Mouse (Mus musculus): ENCODE measurements around the gene Gm49405. TPM values are rescaled to one million over a fixed set of nuclear protein-coding genes. Genes with fewer than 3 reads are reported as not detected.

The Gm49405 gene
- polyA plus RNA-seq, 1 experiment from 2014 or later = 2.5 TPM

DNA sequence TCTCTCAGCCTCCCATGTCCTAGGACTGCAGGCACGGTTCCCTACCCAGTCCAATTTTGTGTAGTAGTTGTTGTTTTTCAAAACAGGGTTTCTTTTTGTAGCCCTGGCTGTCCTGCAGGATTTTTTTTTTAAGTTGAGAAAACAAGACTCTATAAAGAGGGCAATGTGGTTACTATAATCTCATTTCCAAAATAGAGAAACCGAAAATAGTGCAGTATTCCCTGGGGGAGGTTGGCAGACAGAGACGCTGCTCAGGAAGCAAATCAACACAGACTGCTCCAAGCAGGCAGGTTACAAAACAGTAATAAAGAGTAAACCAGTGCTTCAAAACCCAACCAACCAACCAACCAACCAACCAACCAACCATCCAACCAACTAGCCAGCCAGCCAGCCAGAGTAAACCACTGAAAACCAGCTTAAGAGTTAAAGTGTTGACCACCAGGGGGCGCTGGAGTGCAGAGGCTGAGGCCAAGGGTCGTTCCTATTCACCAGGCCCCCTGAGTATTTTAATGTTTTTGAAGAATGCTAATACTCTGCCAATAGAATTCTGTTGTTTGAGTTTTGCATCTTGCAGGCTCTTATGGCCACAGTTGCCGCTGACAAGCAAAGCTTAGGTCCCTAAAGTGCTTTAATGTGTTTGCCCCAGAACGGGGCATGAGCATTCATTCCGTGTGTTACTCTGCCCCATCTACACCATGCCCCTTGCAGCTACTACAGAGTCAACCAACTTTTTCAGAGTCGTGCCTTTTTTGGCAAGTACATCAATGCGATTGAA lies 51.5 kb downstream of the Gm49405 start:
- Histone ChIP-seq H3K4me3 (ENCODE audit: low read depth, low read length) (no peak overlapping the region), H3K27me3 (ENCODE audit: control insufficient read depth, insufficient read depth, low read length) (no peaks in the 10 kb centered on the region), H3K27ac (ENCODE audit: low read depth, low read length) (no peak overlapping the region), H3K9ac (ENCODE audit: low read depth, low read length) (no peak overlapping the region), H3K9me3 (replicated peaks; ENCODE audit: control insufficient read depth, low read length) (no peaks in the 10 kb centered on the region), H3K4me2 (no peak overlapping the region), H3K4me1 (ENCODE audit: control insufficient read depth, insufficient read depth, low read length) (peaks cover 11% of the 10 kb centered on the region; the same call in 1 of the 2 replicates), H3K36me3 (ENCODE audit: control insufficient read depth, insufficient read depth, low read length) (no peaks in the 10 kb centered on the region)
- 51% methylated on average over 10 of the region's 10 CpGs for WGBS (ENCODE audit: insufficient replicate concordance)
- no peak for ATAC-seq (replicated peaks; ENCODE audit: insufficient number of reproducible peaks, low FRiP score, low TSS enrichment)

GRCm38 (mm10) chr19:4052516-4053030 lies 52.1 kb downstream of the Gm49405 start:
- 75% methylated on average over 5 of the region's 5 CpGs for WGBS (ENCODE audit: insufficient replicate concordance)
- Histone ChIP-seq H3K27me3 (ENCODE audit: control insufficient read depth, insufficient read depth, low read length) (no peaks in the 10 kb centered on the region), H3K36me3 (ENCODE audit: control insufficient read depth, insufficient read depth, low read length) (no peaks in the 10 kb centered on the region), H3K4me1 (ENCODE audit: control insufficient read depth, insufficient read depth, low read length) (peaks cover 11% of the 10 kb centered on the region; the same call in 1 of the 2 replicates), H3K4me2 (no peak overlapping the region), H3K9ac (ENCODE audit: low read depth, low read length) (no peak overlapping the region; the same call in 1 of the 2 replicates), H3K27ac (ENCODE audit: low read depth, low read length) (no peak overlapping the region), H3K9me3 (replicated peaks; ENCODE audit: control insufficient read depth, low read length) (no peaks in the 10 kb centered on the region), H3K4me3 (ENCODE audit: low read depth, low read length) (no peak overlapping the region)
- ATAC-seq (replicated peaks; ENCODE audit: insufficient number of reproducible peaks, low FRiP score, low TSS enrichment) = no peak

- ATAC-seq (replicated peaks; ENCODE audit: insufficient number of reproducible peaks, low FRiP score, low TSS enrichment) = no peak
These were observed 54.2 kb downstream of the Gm49405 start for GRCm38 (mm10) chr19:4054613-4055012.

More at GRCm38 (mm10) chr19:4054613-4055012, 54.2 kb downstream of the Gm49405 start:
- Histone ChIP-seq H3K9ac (ENCODE audit: low read depth, low read length) (no peak overlapping the region), H3K4me1 (ENCODE audit: control insufficient read depth, insufficient read depth, low read length) (peaks cover 11% of the 10 kb centered on the region; the same call in 1 of the 2 replicates), H3K36me3 (ENCODE audit: control insufficient read depth, insufficient read depth, low read length) (no peaks in the 10 kb centered on the region), H3K27ac (ENCODE audit: low read depth, low read length) (no peak overlapping the region), H3K4me3 (ENCODE audit: low read depth, low read length) (no peak overlapping the region), H3K4me2 (no peak overlapping the region), H3K27me3 (ENCODE audit: control insufficient read depth, insufficient read depth, low read length) (no peaks in the 10 kb centered on the region), H3K9me3 (replicated peaks; ENCODE audit: control insufficient read depth, low read length) (no peaks in the 10 kb centered on the region)
- WGBS (ENCODE audit: insufficient replicate concordance) = 81% methylated on average over 5 of the region's 5 CpGs

Other genes with a start within 250 kb of the Gm49405 start
- gene Kmt5b, start 233.2 kb upstream of the Gm49405 start, polyA plus RNA-seq (2014; fragmentation: Nextera tagmentation; extraction: Ambion mirVana) = 22.2 and 27.6 TPM in 2 replicates
- gene Chka, start 148.9 kb upstream of the Gm49405 start, polyA plus RNA-seq (2014; fragmentation: Nextera tagmentation; extraction: Ambion mirVana) = 26.6 and 27.9 TPM in 2 replicates
- 16.2 and 18.7 TPM in 2 replicates for gene Tcirg1, start 93.5 kb upstream of the Gm49405 start, polyA plus RNA-seq (2014; fragmentation: Nextera tagmentation; extraction: Ambion mirVana)
- 364 and 376 TPM in 2 replicates for gene Ndufs8, start 87.9 kb upstream of the Gm49405 start, polyA plus RNA-seq (2014; fragmentation: Nextera tagmentation; extraction: Ambion mirVana)
- 2.3 and 2.4 TPM in 2 replicates for gene Aldh3b1, start 70.8 kb upstream of the Gm49405 start, polyA plus RNA-seq (2014; fragmentation: Nextera tagmentation; extraction: Ambion mirVana)
- gene Unc93b1, start 65.4 kb upstream of the Gm49405 start, polyA plus RNA-seq (2014; fragmentation: Nextera tagmentation; extraction: Ambion mirVana) = 4.5 and 6.2 TPM in 2 replicates
- not detected in 2 replicates for gene Aldh3b3, start 42.0 kb upstream of the Gm49405 start, polyA plus RNA-seq (2014; fragmentation: Nextera tagmentation; extraction: Ambion mirVana)
- gene Aldh3b2, start 28.3 kb upstream of the Gm49405 start, polyA plus RNA-seq (2014; fragmentation: Nextera tagmentation; extraction: Ambion mirVana) = 0.16 TPM in 1 of 2 replicates, not detected in the other
- 8.0 and 11.3 TPM in 2 replicates for gene Acy3, start 14.1 kb upstream of the Gm49405 start, polyA plus RNA-seq (2014; fragmentation: Nextera tagmentation; extraction: Ambion mirVana)
- 0.11 TPM in 1 of 2 replicates, not detected in the other for gene Tbx10, start 7.9 kb upstream of the Gm49405 start, polyA plus RNA-seq (2014; fragmentation: Nextera tagmentation; extraction: Ambion mirVana)
- 48.0 and 48.8 TPM in 2 replicates for gene Nudt8, start within 50 bp of the Gm49405 start, polyA plus RNA-seq (2014; fragmentation: Nextera tagmentation; extraction: Ambion mirVana)
- gene Doc2g, start 2.7 kb downstream of the Gm49405 start, polyA plus RNA-seq (2014; fragmentation: Nextera tagmentation; extraction: Ambion mirVana) = 64.5 and 65.9 TPM in 2 replicates
- 369 and 417 TPM in 2 replicates for gene Ndufv1, start 12.2 kb downstream of the Gm49405 start, polyA plus RNA-seq (2014; fragmentation: Nextera tagmentation; extraction: Ambion mirVana)
- 359 and 387 TPM in 2 replicates for gene Gstp1, start 37.4 kb downstream of the Gm49405 start, polyA plus RNA-seq (2014; fragmentation: Nextera tagmentation; extraction: Ambion mirVana)
- gene Gstp2, start 45.4 kb downstream of the Gm49405 start, polyA plus RNA-seq (2014; fragmentation: Nextera tagmentation; extraction: Ambion mirVana) = 2.9 and 3.4 TPM in 2 replicates
- gene Gstp3, start 58.9 kb downstream of the Gm49405 start, polyA plus RNA-seq (2014; fragmentation: Nextera tagmentation; extraction: Ambion mirVana) = 0.49 TPM in 1 of 2 replicates, not detected in the other
- not detected in 2 replicates for gene Cabp2, start 81.0 kb downstream of the Gm49405 start, polyA plus RNA-seq (2014; fragmentation: Nextera tagmentation; extraction: Ambion mirVana)
- 63.4 and 64.0 TPM in 2 replicates for gene Cdk2ap2, start 96.6 kb downstream of the Gm49405 start, polyA plus RNA-seq (2014; fragmentation: Nextera tagmentation; extraction: Ambion mirVana)
- gene Pitpnm1, start 99.4 kb downstream of the Gm49405 start, polyA plus RNA-seq (2014; fragmentation: Nextera tagmentation; extraction: Ambion mirVana) = 15.5 and 17.3 TPM in 2 replicates
- gene Aip, start 125.2 kb downstream of the Gm49405 start, polyA plus RNA-seq (2014; fragmentation: Nextera tagmentation; extraction: Ambion mirVana) = 91.4 and 93.4 TPM in 2 replicates
- gene Gpr152, start 139.2 kb downstream of the Gm49405 start, polyA plus RNA-seq (2014; fragmentation: Nextera tagmentation; extraction: Ambion mirVana) = not detected in 2 replicates
- not detected in 2 replicates for gene Cabp4, start 143.4 kb downstream of the Gm49405 start, polyA plus RNA-seq (2014; fragmentation: Nextera tagmentation; extraction: Ambion mirVana)
- gene Coro1b, start 148.0 kb downstream of the Gm49405 start, polyA plus RNA-seq (2014; fragmentation: Nextera tagmentation; extraction: Ambion mirVana) = 109 and 113 TPM in 2 replicates
- 1.3 and 1.7 TPM in 2 replicates for gene Ptprcap, start 153.0 kb downstream of the Gm49405 start, polyA plus RNA-seq (2014; fragmentation: Nextera tagmentation; extraction: Ambion mirVana)
- gene Rps6kb2, start 162.7 kb downstream of the Gm49405 start, polyA plus RNA-seq (2014; fragmentation: Nextera tagmentation; extraction: Ambion mirVana) = 34.3 and 38.1 TPM in 2 replicates
- gene Carns1, start 174.9 kb downstream of the Gm49405 start, polyA plus RNA-seq (2014; fragmentation: Nextera tagmentation; extraction: Ambion mirVana) = 2.1 and 2.8 TPM in 2 replicates
- 1.0 and 1.3 TPM in 2 replicates for gene Tbc1d10c, start 190.7 kb downstream of the Gm49405 start, polyA plus RNA-seq (2014; fragmentation: Nextera tagmentation; extraction: Ambion mirVana)
- 749 and 760 TPM in 2 replicates for gene Ppp1ca, start 191.4 kb downstream of the Gm49405 start, polyA plus RNA-seq (2014; fragmentation: Nextera tagmentation; extraction: Ambion mirVana)
- 20.6 and 24.1 TPM in 2 replicates for gene Rad9a, start 201.0 kb downstream of the Gm49405 start, polyA plus RNA-seq (2014; fragmentation: Nextera tagmentation; extraction: Ambion mirVana)
- 1.2 and 2.5 TPM in 2 replicates for gene Clcf1, start 213.6 kb downstream of the Gm49405 start, polyA plus RNA-seq (2014; fragmentation: Nextera tagmentation; extraction: Ambion mirVana)
- not detected in 2 replicates for gene AC109138.7, start 213.7 kb downstream of the Gm49405 start, polyA plus RNA-seq (2014; fragmentation: Nextera tagmentation; extraction: Ambion mirVana)
- 17.4 and 19.5 TPM in 2 replicates for gene Pold4, start 231.3 kb downstream of the Gm49405 start, polyA plus RNA-seq (2014; fragmentation: Nextera tagmentation; extraction: Ambion mirVana)

Measured in heart, embryonic 11.5 days (tissue).